Mouse (Mus musculus) liver, postnatal 0 days (tissue): ENCODE results near the gene Agbl5. TPM values are rescaled to one million over a fixed set of nuclear protein-coding genes. Genes with fewer than 3 reads are reported as not detected.

Experiments used
- ATAC-seq: fragments of 200-750 bp; cut with Nextera tagmentation; 2 replicates; pipeline ENCODE4 v1.8.0; 2017; ENCODE audit warnings: mild to moderate bottlenecking, moderate library complexity
- DNase-seq: peaks from one replicate; pipeline ENCODE4 v3.0.0-alpha.2; 2016
- H3K27ac ChIP-seq: fragments of 300-500 bp; sonication (generic); 2 replicates; pipeline ENCODE4 v1.5.1; 2014; ENCODE audit warnings: antibody characterized with exemption, moderate library complexity, mild to moderate bottlenecking, low read depth
- H3K27me3 ChIP-seq: fragments of 300-500 bp; sonication (generic); 2 replicates; pipeline ENCODE4 v1.6.1; 2014; ENCODE audit warnings: low read length, control low read depth, mixed read lengths; ENCODE audit not compliant: insufficient read depth
- H3K36me3 ChIP-seq: fragments of 300-500 bp; sonication (generic); replicated peaks from 2 replicates; pipeline ENCODE4 v1.6.1; 2014; ENCODE audit warnings: mild to moderate bottlenecking, control low read depth, low read length, moderate library complexity, mixed read lengths; ENCODE audit not compliant: insufficient read depth
- H3K4me1 ChIP-seq: fragments of 300-500 bp; sonication (generic); 2 replicates; pipeline ENCODE4 v1.6.1; 2014; ENCODE audit warnings: antibody characterized with exemption, mild to moderate bottlenecking, control low read depth; ENCODE audit not compliant: insufficient read depth
- H3K4me2 ChIP-seq: fragments of 300-500 bp; sonication (generic); 2 replicates; pipeline ENCODE4 v1.6.1; 2014; ENCODE audit warnings: low read depth, mild to moderate bottlenecking, low read length, moderate library complexity, mixed read lengths
- H3K4me3 ChIP-seq: fragments of 300-500 bp; sonication (generic); 2 replicates; pipeline ENCODE4 v1.5.1; 2014; ENCODE audit warnings: low read depth, low read length
- H3K9ac ChIP-seq: fragments of 300-500 bp; sonication (generic); replicated peaks from 2 replicates; pipeline ENCODE4 v1.6.1; 2014; ENCODE audit warnings: mild to moderate bottlenecking, moderate library complexity
- H3K9me3 ChIP-seq: fragments of 300-500 bp; sonication (generic); 2 replicates; pipeline ENCODE4 v1.6.1; 2016; ENCODE audit warnings: mild to moderate bottlenecking, control low read depth, low read length, mixed read lengths
- CTCF ChIP-seq: sonication (generic); IDR thresholded peaks from 2 replicates; pipeline ENCODE4 v1.5.1; 2016; ENCODE audit warnings: antibody characterized with exemption, low read depth
- EP300 ChIP-seq: IDR thresholded peaks from 2 replicates; pipeline ENCODE4 v1.6.1; 2016; ENCODE audit warnings: antibody characterized with exemption, low read depth, mild to moderate bottlenecking
- WGBS: fragments of 180-500 bp; shearing (Covaris S2); extraction: QIAGEN DNeasy Blood & Tissue Kit; methylation state at CpG from one replicate; pipeline ENCODE4 v1.1.7; 2014; ENCODE audit not compliant: insufficient replicate concordance; 5-methylcytosine and 5-hydroxymethylcytosine counted together
- polyA plus RNA-seq: library from polyadenylated mRNA; unstranded; fragments of >200 nt; fragmentation: Nextera tagmentation; extraction: Ambion mirVana; gene quantifications from 2 replicates; pipeline ENCODE4 v1.2.1, GENCODE M21; 2015

The Agbl5 gene
- polyA plus RNA-seq, 1 experiment from 2014 or later = 3.2 TPM

GRCm38 (mm10) chr5:30912156-30912555, 23.7 kb downstream of the Agbl5 start:
- Histone ChIP-seq H3K9me3 (no peaks in the 10 kb centered on the region), H3K9ac (no peak overlapping the region), H3K27me3 (no peaks in the 10 kb centered on the region), H3K4me2 (no peak overlapping the region), H3K4me3 (no peak overlapping the region), H3K36me3 (0 out of 2 replicates have a peak, but pooled peaks cover under 1% of the 10 kb centered on the region), H3K4me1 (peaks cover 81% of the 10 kb centered on the region), H3K27ac (peak overlapping the region; percentile 83)
- ATAC-seq (no peak), DNase-seq (no peak)
- 60% methylated on average over 5 of the region's 5 CpGs for WGBS
- TF ChIP-seq CTCF = no peak
- no peak for TF ChIP-seq EP300

GRCm38 (mm10) chr5:30913060-30913841, 24.8 kb downstream of the Agbl5 start, which contains the start of gene Emilin1:
Gene Emilin1 (plus strand): TSS chr5:30913402.
- 0 out of 2 replicates have a peak, but pooled peaks cover 8% of the 10 kb centered on the region for H3K36me3 ChIP-seq
- no peak for TF ChIP-seq EP300
- TF ChIP-seq CTCF = no peak
- peak within 1 kb of the TSS; percentile 64 for H3K9ac ChIP-seq
- no peaks in the 10 kb centered on the region for H3K27me3 ChIP-seq
- peak within 1 kb of the TSS; percentile 83 for H3K27ac ChIP-seq
- H3K9me3 ChIP-seq = no peaks in the 10 kb centered on the region
- H3K4me3 ChIP-seq = peak within 1 kb of the TSS; percentile 48
- peak within 1 kb of the TSS; percentile 69 for H3K4me2 ChIP-seq
- H3K4me1 ChIP-seq = peaks cover 78% of the 10 kb centered on the region
- ATAC-seq (peak; percentile 24), DNase-seq (peak; percentile 52)
- WGBS = 21% methylated on average over 11 of the region's 13 CpGs

- H3K4me3 ChIP-seq = peak overlapping the region; percentile 48
- 34% methylated on average over 7 of the region's 7 CpGs for WGBS
- peak overlapping the region; percentile 69 for H3K4me2 ChIP-seq
- H3K9ac ChIP-seq = peak overlapping the region; percentile 64
- H3K36me3 ChIP-seq = peaks cover 8% of the 10 kb centered on the region; the same call in 1 of the 2 replicates
- H3K27me3 ChIP-seq = no peaks in the 10 kb centered on the region
- H3K27ac ChIP-seq = peak overlapping the region; percentile 83
- TF ChIP-seq CTCF = no peak
- no peak for TF ChIP-seq EP300
- DNase-seq (peak; percentile 17), ATAC-seq (no peak)
- peaks cover 69% of the 10 kb centered on the region for H3K4me1 ChIP-seq
- no peaks in the 10 kb centered on the region for H3K9me3 ChIP-seq
These were observed 25.7 kb downstream of the Agbl5 start for GRCm38 (mm10) chr5:30914101-30914635.

GRCm38 (mm10) chr5:30914849-30915248, 26.4 kb downstream of the Agbl5 start:
- Histone ChIP-seq H3K27me3 (no peaks in the 10 kb centered on the region), H3K4me2 (peak overlapping the region; percentile 69), H3K4me1 (peaks cover 63% of the 10 kb centered on the region), H3K9me3 (no peaks in the 10 kb centered on the region), H3K4me3 (peak overlapping the region; percentile 48), H3K9ac (peak overlapping the region; percentile 64), H3K36me3 (peaks cover 10% of the 10 kb centered on the region; the same call in 1 of the 2 replicates), H3K27ac (peak overlapping the region; percentile 83)
- WGBS = 31% methylated on average over 6 of the region's 6 CpGs
- ATAC-seq (no peak), DNase-seq (peak; percentile 21)
- TF ChIP-seq CTCF (no peak), EP300 (no peak)

GRCm38 (mm10) chr5:30915456-30915855, 27.0 kb downstream of the Agbl5 start:
- DNase-seq = no peak
- peak; percentile 6; the same call in 1 of the 2 replicates for ATAC-seq
- peak overlapping the region; percentile 83 for H3K27ac ChIP-seq
- H3K36me3 ChIP-seq = peaks cover 11% of the 10 kb centered on the region
- peak overlapping the region; percentile 69 for H3K4me2 ChIP-seq
- no peak for TF ChIP-seq CTCF
- TF ChIP-seq EP300 = no peak
- 26% methylated on average over 9 of the region's 9 CpGs for WGBS
- H3K27me3 ChIP-seq = no peaks in the 10 kb centered on the region
- no peaks in the 10 kb centered on the region for H3K9me3 ChIP-seq
- peak overlapping the region; percentile 48 for H3K4me3 ChIP-seq
- H3K9ac ChIP-seq = peak overlapping the region; percentile 64
- H3K4me1 ChIP-seq = peaks cover 63% of the 10 kb centered on the region

- peaks cover 63% of the 10 kb centered on the region for H3K4me1 ChIP-seq
These were observed 27.5 kb downstream of the Agbl5 start for GRCm38 (mm10) chr5:30915974-30916433.

More at GRCm38 (mm10) chr5:30915974-30916433, 27.5 kb downstream of the Agbl5 start:
- Histone ChIP-seq H3K36me3 (peaks cover 11% of the 10 kb centered on the region), H3K4me3 (peak overlapping the region; percentile 48; the same call in 1 of the 2 replicates), H3K9me3 (no peaks in the 10 kb centered on the region), H3K4me2 (peak overlapping the region; percentile 69), H3K27ac (peak overlapping the region; percentile 83), H3K27me3 (no peaks in the 10 kb centered on the region), H3K9ac (no peak overlapping the region)
- 0% methylated on average over 7 of the region's 7 CpGs for WGBS
- ATAC-seq (peak; percentile 80), DNase-seq (peak; percentile 79)
- peak; percentile 73 for TF ChIP-seq EP300
- TF ChIP-seq CTCF = peak; percentile 77
